ENCODE assay signal across 9 mouse cellular contexts in the genomic region with DNA sequence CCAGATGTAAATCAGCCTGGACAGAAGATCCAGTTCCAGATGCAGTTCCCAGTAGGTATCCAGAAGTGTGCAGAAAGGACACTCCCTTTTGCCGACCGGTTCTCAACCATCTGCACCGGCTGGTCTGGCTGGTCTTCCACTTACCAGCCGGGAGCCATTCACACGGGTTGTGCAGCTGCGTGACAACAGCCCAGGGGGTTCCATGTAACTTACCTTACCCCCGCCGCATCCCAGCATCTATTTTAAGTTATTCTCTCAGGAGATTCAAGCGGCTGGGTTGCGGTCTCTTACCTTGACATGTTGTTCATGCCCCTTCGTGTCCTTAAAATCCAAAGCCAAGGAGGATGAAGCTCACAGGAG. TPM values are rescaled to one million over a fixed set of nuclear protein-coding genes. Genes with fewer than 3 reads are reported as not detected.
DNase-seq lines count a peak whose midpoint lies in the region; ATAC-seq and TF ChIP-seq lines count a peak whose summit lies in the region.
"Had no signal": no experiment of that assay in that cellular context is flagged by ENCODE, and none has a peak within 500 bp of the region (broad histone marks: within the 10 kb centered on the region; RNA-seq: fewer than 3 reads in every experiment).

No protein-coding gene starts in this region.

- TF ChIP-seq CTCF in liver, postnatal 0 days (IDR thresholded peaks at IDR 0.05; ENCODE audit: low read depth): no peak
- TF ChIP-seq CTCF in kidney, adult 2 months (conservative IDR thresholded peaks at IDR 0.05; ENCODE audit: insufficient read depth, insufficient read length, low read depth, low read length): no peak

- TF ChIP-seq EP300 in liver, postnatal 0 days (IDR thresholded peaks at IDR 0.05; ENCODE audit: low read depth): no peak

- H3K9ac ChIP-seq in heart, embryonic 12.5 days: peak overlapping the region; percentile 63; the same call in 1 of the 2 replicates
- H3K9ac ChIP-seq in hindbrain, embryonic 15.5 days: peak overlapping the region; percentile 65
- H3K9ac ChIP-seq in liver, postnatal 0 days (replicated peaks): no peak overlapping the region

- peak overlapping the region; percentile 65 for H3K4me3 ChIP-seq in heart, embryonic 12.5 days
- H3K4me3 ChIP-seq in hindbrain, embryonic 15.5 days: peak overlapping the region; percentile 77
- H3K4me3 ChIP-seq in liver, postnatal 0 days (ENCODE audit: low read depth, low read length): peak overlapping the region; percentile 34
- no peak overlapping the region for H3K4me3 ChIP-seq in kidney, adult 2 months (ENCODE audit: insufficient read depth, low read depth, low read length)

- WGBS in heart, embryonic 12.5 days: 2% methylated on average over 11 of the region's 11 CpGs
- under 1% methylated on average over 11 of the region's 11 CpGs for WGBS in hindbrain, embryonic 15.5 days
- 3% methylated on average over 11 of the region's 11 CpGs for WGBS in liver, postnatal 0 days (ENCODE audit: insufficient replicate concordance)
- under 1% methylated on average over 11 of the region's 11 CpGs for WGBS in kidney, adult 2 months

- H3K27me3 ChIP-seq in heart, embryonic 12.5 days (replicated peaks): peaks cover 40% of the 10 kb centered on the region
- H3K27me3 ChIP-seq in hindbrain, embryonic 15.5 days: 0 out of 2 replicates have a peak, but pooled peaks cover 4% of the 10 kb centered on the region
- H3K27me3 ChIP-seq in liver, postnatal 0 days (ENCODE audit: insufficient read depth, low read length): peaks cover 40% of the 10 kb centered on the region
- H3K27me3 ChIP-seq in kidney, adult 2 months (replicated peaks; ENCODE audit: control insufficient read depth, insufficient read depth, low read length): no peaks in the 10 kb centered on the region
- H3K27me3 ChIP-seq: CH12.LX had no signal

- no peaks in the 10 kb centered on the region for H3K9me3 ChIP-seq in heart, embryonic 12.5 days (replicated peaks)
- H3K9me3 ChIP-seq in hindbrain, embryonic 15.5 days: no peaks in the 10 kb centered on the region
- H3K9me3 ChIP-seq in liver, postnatal 0 days (ENCODE audit: low read length): no peaks in the 10 kb centered on the region

- peak overlapping the region; percentile 100 for H3K4me2 ChIP-seq in heart, embryonic 12.5 days
- peak overlapping the region; percentile 82 for H3K4me2 ChIP-seq in hindbrain, embryonic 15.5 days
- peak overlapping the region; percentile 63 for H3K4me2 ChIP-seq in liver, postnatal 0 days (ENCODE audit: low read depth, low read length)

- no peak for DNase-seq in heart, postnatal 14 days
- DNase-seq in embryo, embryonic 9.5 days (ENCODE audit: extremely low spot score): peak; percentile 26
- DNase-seq in liver, postnatal 0 days: no peak
- DNase-seq in kidney, adult 2 months: no peak
- no peak for DNase-seq in urinary bladder, adult 2 months (ENCODE audit: low spot score)

- ATAC-seq in heart, embryonic 12.5 days (ENCODE audit: insufficient number of reproducible peaks, low FRiP score): no peak
- ATAC-seq in hindbrain, embryonic 15.5 days (ENCODE audit: low FRiP score, low read depth): peak; percentile 63
- no peak for ATAC-seq in liver, postnatal 0 days
- no peak for ATAC-seq in monocyte, adult 5-6 weeks (replicated peaks; ENCODE audit: insufficient number of reproducible peaks, low FRiP score, low TSS enrichment, poor library complexity, severe bottlenecking)

- no peak for TF ChIP-seq POLR2A in kidney, adult 2 months (IDR thresholded peaks at IDR 0.05; ENCODE audit: low read depth, low read length)

- peaks cover 11% of the 10 kb centered on the region for H3K4me1 ChIP-seq in heart, embryonic 12.5 days (replicated peaks)
- H3K4me1 ChIP-seq in hindbrain, embryonic 15.5 days (replicated peaks): peaks cover 15% of the 10 kb centered on the region
- peaks cover 5% of the 10 kb centered on the region for H3K4me1 ChIP-seq in liver, postnatal 0 days (ENCODE audit: insufficient read depth)
- no peaks in the 10 kb centered on the region for H3K4me1 ChIP-seq in kidney, adult 2 months (ENCODE audit: control insufficient read depth, insufficient read depth, low read length)

- H3K27ac ChIP-seq in heart, embryonic 12.5 days (ENCODE audit: poor library complexity, severe bottlenecking): no peak overlapping the region
- peak overlapping the region; percentile 81 for H3K27ac ChIP-seq in hindbrain, embryonic 15.5 days (replicated peaks)
- no peak overlapping the region for H3K27ac ChIP-seq in liver, postnatal 0 days (ENCODE audit: low read depth)
- H3K27ac ChIP-seq in kidney, adult 2 months (ENCODE audit: insufficient read depth, low read depth, low read length): no peak overlapping the region

- H3K36me3 ChIP-seq in heart, embryonic 12.5 days: no peaks in the 10 kb centered on the region
- H3K36me3 ChIP-seq in hindbrain, embryonic 15.5 days: no peaks in the 10 kb centered on the region
- H3K36me3 ChIP-seq in liver, postnatal 0 days (replicated peaks; ENCODE audit: insufficient read depth, low read length): no peaks in the 10 kb centered on the region
- H3K36me3 ChIP-seq in kidney, adult 2 months (ENCODE audit: control insufficient read depth, insufficient read depth, low read length): no peaks in the 10 kb centered on the region

- intact Hi-C loops in heart, postnatal 14 days (cut with DNase I): no loop called here

RNA-seq across cellular contexts. Expression of gene Lingo2, which starts 0.8 kb away (rescaled TPM):
- polyA plus RNA-seq in heart, embryonic 12.5 days (2016; fragmentation: Nextera tagmentation; extraction: Ambion mirVana): 0.21 and 0.65 TPM in 2 replicates
- total RNA-seq in heart, postnatal 14 days (2021): not detected
- 58.6 and 67.8 TPM in 2 replicates for polyA plus RNA-seq in hindbrain, embryonic 15.5 days (2015; fragmentation: Nextera tagmentation; extraction: Ambion mirVana)
- polyA plus RNA-seq in liver, postnatal 0 days (2015; fragmentation: Nextera tagmentation; extraction: Ambion mirVana): not detected in 2 replicates
- not detected in 3 replicates for total RNA-seq in monocyte, adult 5-6 weeks (2017)
- 0.09 and 0.12 TPM in 2 replicates for polyA plus RNA-seq in kidney, adult 2 months (2012; rRNA removed)
- 0.01 TPM in 1 of 2 replicates, not detected in the other for polyA plus RNA-seq in urinary bladder, adult 2 months (2012; rRNA removed)
- total RNA-seq: CH12.LX had no signal

Comparison
In these comparisons a context has a peak if more than half of its experiments do, and no peak if none do; other contexts are left out.
1. RNA of gene Lingo2, which starts 0.8 kb away (polyA plus RNA-seq): 58.6 to 67.8 TPM in hindbrain, embryonic 15.5 days; 0.21 to 0.65 TPM in heart, embryonic 12.5 days, 0.09 to 0.12 TPM in kidney, adult 2 months, 0.01 TPM in urinary bladder, adult 2 months and not detected in liver, postnatal 0 days; every median in the first group is over 10 times any median in the second.
2. Peak in every context shown above with its lines, with median percentiles within 50 percentile points of each other: H3K4me2 ChIP-seq.